Mouse (Mus musculus) right cerebral cortex, postnatal 25 days (tissue): ENCODE measurements at regions not wholly inside any gene's neighbourhood (a gene's known extent, or its start where the extent isn't known, plus 50 kb on each side); places are given as distances from the start of the nearest gene placed in this dataset.

Experiments
- DNase-seq: peaks from one replicate; pipeline ENCODE4 v3.0.0; 2022

GRCm38 (mm10) chr8:126162748-126163371, 135.5 kb upstream of the Slc35f3 start:
- DNase-seq = peak; percentile 79

GRCm38 (mm10) chr8:126163954-126164353, 134.4 kb upstream of the Slc35f3 start:
- no peak for DNase-seq

- no peak for DNase-seq
Observed at GRCm38 (mm10) chr8:126165486-126166095, 132.8 kb upstream of the Slc35f3 start.

GRCm38 (mm10) chr8:126166394-126166793, 132.0 kb upstream of the Slc35f3 start:
- DNase-seq = no peak

- no peak for DNase-seq
Observed at GRCm38 (mm10) chr8:126174451-126174850, 123.9 kb upstream of the Slc35f3 start.

- DNase-seq = no peak
Observed at GRCm38 (mm10) chr8:126176305-126176704, 122.1 kb upstream of the Slc35f3 start.

- DNase-seq = no peak
Observed at GRCm38 (mm10) chr8:126177855-126178254, 120.5 kb upstream of the Slc35f3 start.

GRCm38 (mm10) chr8:126188741-126189285, 109.5 kb upstream of the Slc35f3 start:
- no peak for DNase-seq

- DNase-seq = no peak
Observed at GRCm38 (mm10) chr8:126195616-126196015, 102.7 kb upstream of the Slc35f3 start.

GRCm38 (mm10) chr8:126210561-126210960, 87.8 kb upstream of the Slc35f3 start:
- no peak for DNase-seq

- DNase-seq = peak; percentile 37
Observed at GRCm38 (mm10) chr8:126212802-126213201, 85.6 kb upstream of the Slc35f3 start.

GRCm38 (mm10) chr8:126214571-126214970, 83.8 kb upstream of the Slc35f3 start:
- no peak for DNase-seq

GRCm38 (mm10) chr8:126216391-126216790, 82.0 kb upstream of the Slc35f3 start:
- DNase-seq = no peak

- no peak for DNase-seq
Observed at GRCm38 (mm10) chr8:126221631-126222030, 76.7 kb upstream of the Slc35f3 start.

GRCm38 (mm10) chr8:126231801-126232200, 66.6 kb upstream of the Slc35f3 start:
- DNase-seq = no peak

- no peak for DNase-seq
Observed at GRCm38 (mm10) chr8:126232521-126232920, 65.8 kb upstream of the Slc35f3 start.

- no peak for DNase-seq
Observed at GRCm38 (mm10) chr8:126239684-126240083, 58.7 kb upstream of the Slc35f3 start.

GRCm38 (mm10) chr8:126244321-126244720, 54.0 kb upstream of the Slc35f3 start:
- DNase-seq = no peak
